Mouse (Mus musculus): Measurements from ENCODE around the gene Pck1. TPM values are rescaled to one million over a fixed set of nuclear protein-coding genes. Genes with fewer than 3 reads are reported as not detected.

Pck1 gene
- polyA plus RNA-seq, 1 experiment = not detected

GRCm38 (mm10) chr2:173157871-173158270 lies 5.0 kb downstream of the Pck1 start:
- 98% methylated on average over 4 of the region's 4 CpGs for WGBS
- Histone ChIP-seq H3K4me3 (ENCODE audit: insufficient read depth, low read depth, low read length) (no peak overlapping the region), H3K4me1 (ENCODE audit: control insufficient read depth, insufficient read depth, low read length) (no peaks in the 10 kb centered on the region), H3K27ac (ENCODE audit: insufficient read depth, low read depth, low read length) (no peak overlapping the region)
- TF ChIP-seq CTCF (IDR thresholded peaks at IDR 0.05; ENCODE audit: insufficient read depth, low read depth, low read length) = no peak

- H3K27ac ChIP-seq (ENCODE audit: insufficient read depth, low read depth, low read length) = no peak overlapping the region
- no peak for TF ChIP-seq CTCF (IDR thresholded peaks at IDR 0.05; ENCODE audit: insufficient read depth, low read depth, low read length)
- TF ChIP-seq POLR2A (IDR thresholded peaks at IDR 0.05; ENCODE audit: insufficient read depth, low read depth, low read length) = no peak
- no peaks in the 10 kb centered on the region for H3K4me1 ChIP-seq (ENCODE audit: control insufficient read depth, insufficient read depth, low read length)
- WGBS = 89% methylated on average over 19 of the region's 19 CpGs
- H3K4me3 ChIP-seq (ENCODE audit: insufficient read depth, low read depth, low read length) = no peak overlapping the region
Observed at GRCm38 (mm10) chr2:173158390-173159055, 5.7 kb downstream of the Pck1 start.

GRCm38 (mm10) chr2:173159354-173160311 lies 6.8 kb downstream of the Pck1 start:
- Histone ChIP-seq H3K4me1 (ENCODE audit: control insufficient read depth, insufficient read depth, low read length) (no peaks in the 10 kb centered on the region), H3K4me3 (ENCODE audit: insufficient read depth, low read depth, low read length) (no peak overlapping the region), H3K27ac (ENCODE audit: insufficient read depth, low read depth, low read length) (no peak overlapping the region)
- WGBS = 41% methylated on average over 24 of the region's 24 CpGs
- TF ChIP-seq CTCF (IDR thresholded peaks at IDR 0.05; ENCODE audit: insufficient read depth, low read depth, low read length) (peak; percentile 64), POLR2A (IDR thresholded peaks at IDR 0.05; ENCODE audit: insufficient read depth, low read depth, low read length) (no peak)

- Histone ChIP-seq H3K4me3 (ENCODE audit: insufficient read depth, low read depth, low read length) (no peak overlapping the region), H3K4me1 (ENCODE audit: control insufficient read depth, insufficient read depth, low read length) (peaks cover 3% of the 10 kb centered on the region), H3K27ac (ENCODE audit: insufficient read depth, low read depth, low read length) (no peak overlapping the region)
- 90% methylated on average over 8 of the region's 8 CpGs for WGBS
- TF ChIP-seq CTCF (IDR thresholded peaks at IDR 0.05; ENCODE audit: insufficient read depth, low read depth, low read length) (no peak), POLR2A (IDR thresholded peaks at IDR 0.05; ENCODE audit: insufficient read depth, low read depth, low read length) (no peak)
Observed at GRCm38 (mm10) chr2:173163380-173163779, 10.5 kb downstream of the Pck1 start.

GRCm38 (mm10) chr2:173164358-173164757 lies 11.5 kb downstream of the Pck1 start:
- TF ChIP-seq CTCF (IDR thresholded peaks at IDR 0.05; ENCODE audit: insufficient read depth, low read depth, low read length) (peak; percentile 21; the same call in 1 of the 2 replicates), POLR2A (IDR thresholded peaks at IDR 0.05; ENCODE audit: insufficient read depth, low read depth, low read length) (no peak)
- H3K4me1 ChIP-seq (ENCODE audit: control insufficient read depth, insufficient read depth, low read length) = peaks cover 9% of the 10 kb centered on the region
- H3K4me3 ChIP-seq (ENCODE audit: insufficient read depth, low read depth, low read length) = no peak overlapping the region
- H3K27ac ChIP-seq (ENCODE audit: insufficient read depth, low read depth, low read length) = no peak overlapping the region
- 69% methylated on average over 2 of the region's 2 CpGs for WGBS

- TF ChIP-seq CTCF (IDR thresholded peaks at IDR 0.05; ENCODE audit: insufficient read depth, low read depth, low read length) (no peak), POLR2A (IDR thresholded peaks at IDR 0.05; ENCODE audit: insufficient read depth, low read depth, low read length) (no peak)
- H3K27ac ChIP-seq (ENCODE audit: insufficient read depth, low read depth, low read length) = no peak overlapping the region
- H3K4me1 ChIP-seq (ENCODE audit: control insufficient read depth, insufficient read depth, low read length) = peaks cover 9% of the 10 kb centered on the region
- no peak overlapping the region for H3K4me3 ChIP-seq (ENCODE audit: insufficient read depth, low read depth, low read length)
- WGBS = 91% methylated on average over 10 of the region's 10 CpGs
Observed at GRCm38 (mm10) chr2:173164946-173165345, 12.1 kb downstream of the Pck1 start.

- Histone ChIP-seq H3K4me3 (ENCODE audit: insufficient read depth, low read depth, low read length) (no peak overlapping the region), H3K4me1 (ENCODE audit: control insufficient read depth, insufficient read depth, low read length) (peaks cover 9% of the 10 kb centered on the region), H3K27ac (ENCODE audit: insufficient read depth, low read depth, low read length) (no peak overlapping the region)
- TF ChIP-seq POLR2A (IDR thresholded peaks at IDR 0.05; ENCODE audit: insufficient read depth, low read depth, low read length) (no peak), CTCF (IDR thresholded peaks at IDR 0.05; ENCODE audit: insufficient read depth, low read depth, low read length) (no peak)
- 92% methylated on average over 10 of the region's 10 CpGs for WGBS
Observed at GRCm38 (mm10) chr2:173165357-173165756, 12.5 kb downstream of the Pck1 start.

GRCm38 (mm10) chr2:173168411-173168851 lies 15.6 kb downstream of the Pck1 start:
- TF ChIP-seq POLR2A (IDR thresholded peaks at IDR 0.05; ENCODE audit: insufficient read depth, low read depth, low read length) (no peak), CTCF (IDR thresholded peaks at IDR 0.05; ENCODE audit: insufficient read depth, low read depth, low read length) (no peak)
- 27% methylated on average over 5 of the region's 5 CpGs for WGBS
- Histone ChIP-seq H3K4me1 (ENCODE audit: control insufficient read depth, insufficient read depth, low read length) (peaks cover 23% of the 10 kb centered on the region), H3K4me3 (ENCODE audit: insufficient read depth, low read depth, low read length) (no peak overlapping the region), H3K27ac (ENCODE audit: insufficient read depth, low read depth, low read length) (no peak overlapping the region)

GRCm38 (mm10) chr2:173170081-173170480 lies 17.2 kb downstream of the Pck1 start:
- TF ChIP-seq POLR2A (IDR thresholded peaks at IDR 0.05; ENCODE audit: insufficient read depth, low read depth, low read length) (no peak), CTCF (IDR thresholded peaks at IDR 0.05; ENCODE audit: insufficient read depth, low read depth, low read length) (no peak)
- Histone ChIP-seq H3K4me1 (ENCODE audit: control insufficient read depth, insufficient read depth, low read length) (peaks cover 33% of the 10 kb centered on the region), H3K4me3 (ENCODE audit: insufficient read depth, low read depth, low read length) (no peak overlapping the region), H3K27ac (ENCODE audit: insufficient read depth, low read depth, low read length) (no peak overlapping the region)
- WGBS = 95% methylated on average over 2 of the region's 2 CpGs
